Mouse (Mus musculus) heart, adult 2 months (tissue): ENCODE data around the gene Pbx2. TPM values are rescaled to one million over a fixed set of nuclear protein-coding genes. Genes with fewer than 3 reads are reported as not detected.

Source experiments
- DNase-seq, 2 experiments: peaks; one replicate each; pipeline ENCODE4 v3.0.0; 2021
- H3K27ac ChIP-seq: fragments of 200-600 bp; 2 replicates; pipeline ENCODE4 v1.8.1; 2022
- H3K27me3 ChIP-seq: fragments of 200-500 bp; 2 replicates; pipeline ENCODE4 v1.6.1; 2012; ENCODE audit warnings: mild to moderate bottlenecking, low read length, inconsistent platforms, mixed read lengths; ENCODE audit not compliant: control insufficient read depth, insufficient read depth
- H3K36me3 ChIP-seq: fragments of 200-500 bp; 2 replicates; pipeline ENCODE4 v1.6.1; 2012; ENCODE audit warnings: low read length, inconsistent platforms; ENCODE audit not compliant: control insufficient read depth, insufficient read depth
- H3K4me1 ChIP-seq: fragments of 200-500 bp; 2 replicates; pipeline ENCODE4 v1.6.1; 2011; ENCODE audit warnings: low read length; ENCODE audit not compliant: control insufficient read depth, insufficient read depth
- H3K4me3 ChIP-seq: fragments of 200-600 bp; 2 replicates; pipeline ENCODE4 v1.8.1; 2022
- H3K79me2 ChIP-seq: fragments of 200-500 bp; replicated peaks from 2 replicates; pipeline ENCODE4 v1.6.1; 2012; ENCODE audit warnings: mild to moderate bottlenecking, inconsistent platforms, low read length, moderate library complexity, mixed read lengths; ENCODE audit not compliant: control insufficient read depth, insufficient read depth
- H3K9ac ChIP-seq: fragments of 200-500 bp; 2 replicates; pipeline ENCODE4 v1.6.1; 2012; ENCODE audit warnings: low read depth, mild to moderate bottlenecking, control low read depth, inconsistent platforms, low read length, mixed read lengths
- CTCF ChIP-seq: fragments of 200-600 bp; IDR thresholded peaks from 2 replicates; pipeline ENCODE4 v1.8.1; 2022; ENCODE audit warnings: antibody characterized with exemption, mild to moderate bottlenecking, moderate library complexity
- EP300 ChIP-seq: fragments of 200-500 bp; IDR thresholded peaks from 2 replicates; pipeline ENCODE4 v1.6.1; 2011; ENCODE audit warnings: low read depth, low read length, control low read depth; ENCODE audit not compliant: insufficient read depth
- POLR2A ChIP-seq: fragments of 200-500 bp; IDR thresholded peaks from 2 replicates; pipeline ENCODE4 v1.6.1; 2011; ENCODE audit warnings: mild to moderate bottlenecking, low read depth, low read length, control low read depth; ENCODE audit not compliant: insufficient read depth
- WGBS: fragments of 180-500 bp; shearing (Covaris S2); methylation state at CpG from one replicate; pipeline ENCODE4 v1.1.7; 2018; 5-methylcytosine and 5-hydroxymethylcytosine counted together
- intact Hi-C: fragments of 180-260 bp; cut with DNase I; formaldehyde crosslinking; loops from one replicate; pipeline ENCODE4 v1.15.1; 2025
- polyA plus RNA-seq: library from polyadenylated mRNA; depleted of rRNA; stranded (reverse); fragments of >200 nt; gene quantifications from 2 replicates; pipeline ENCODE4 v1.2.3, GENCODE M21; 2012
- total RNA-seq, 2 experiments: library from RNA; stranded (reverse); gene quantifications; 2 replicates each; pipeline ENCODE4 v1.2.3; 2021

Pbx2 gene
- total and polyA plus RNA-seq, 3 experiments = 16.1 to 22.1 (median 18.4) TPM

GRCm38 (mm10) chr17:34561200-34561599 lies 29.9 kb upstream of the Pbx2 start:
- TF ChIP-seq POLR2A (no peak), CTCF (no peak), EP300 (no peak)
- intact Hi-C loops = no loop called here
- Histone ChIP-seq H3K79me2 (no peaks in the 10 kb centered on the region), H3K4me1 (peaks cover 5% of the 10 kb centered on the region), H3K36me3 (no peaks in the 10 kb centered on the region), H3K9ac (no peak overlapping the region), H3K4me3 (no peak overlapping the region), H3K27me3 (no peaks in the 10 kb centered on the region), H3K27ac (peak overlapping the region; percentile 58)
- no peak for DNase-seq
- WGBS = 34% methylated on average over 8 of the region's 8 CpGs

- H3K9ac ChIP-seq = no peak overlapping the region
- TF ChIP-seq EP300 (no peak), POLR2A (no peak), CTCF (no peak)
- H3K4me1 ChIP-seq = peaks cover 3% of the 10 kb centered on the region
- H3K36me3 ChIP-seq = no peaks in the 10 kb centered on the region
- no peak overlapping the region for H3K4me3 ChIP-seq
- no peaks in the 10 kb centered on the region for H3K79me2 ChIP-seq
- WGBS = 60% methylated on average over 3 of the region's 3 CpGs
- DNase-seq = no peak
- intact Hi-C loops = no loop called here
- H3K27ac ChIP-seq = 0 out of 2 replicates have a peak overlapping the region, but pooled peaks have one; percentile 97
- H3K27me3 ChIP-seq = no peaks in the 10 kb centered on the region
Observed at GRCm38 (mm10) chr17:34562595-34562994, 28.5 kb upstream of the Pbx2 start.

- Histone ChIP-seq H3K36me3 (no peaks in the 10 kb centered on the region), H3K9ac (no peak overlapping the region), H3K4me3 (no peak overlapping the region), H3K79me2 (no peaks in the 10 kb centered on the region), H3K4me1 (peaks cover 3% of the 10 kb centered on the region), H3K27me3 (no peaks in the 10 kb centered on the region), H3K27ac (peak overlapping the region; percentile 97)
- 56% methylated on average over 11 of the region's 11 CpGs for WGBS
- DNase-seq = no peak
- TF ChIP-seq EP300 = no peak
- TF ChIP-seq POLR2A = no peak
- intact Hi-C loops = no loop called here
Observed at GRCm38 (mm10) chr17:34563354-34563753, 27.7 kb upstream of the Pbx2 start.

- peak within 1 kb of the TSS; percentile 71 for H3K9ac ChIP-seq
- H3K36me3 ChIP-seq = no peaks in the 10 kb centered on the region
- TF ChIP-seq EP300 (peak; percentile 95), POLR2A (peak; percentile 91), CTCF (peak; percentile 24; the same call in 1 of the 2 replicates)
- DNase-seq = peak; percentile 73 to 79
- peak within 1 kb of the TSS; percentile 60 for H3K4me3 ChIP-seq
- intact Hi-C loops = loop anchor here (2.0 kb wide), 1 partner anchor 63 kb away; no protein-coding TSS in a partner anchor
- peak within 1 kb of the TSS; percentile 97 for H3K27ac ChIP-seq
- H3K27me3 ChIP-seq = no peaks in the 10 kb centered on the region
- H3K4me1 ChIP-seq = peaks cover 3% of the 10 kb centered on the region
- H3K79me2 ChIP-seq = no peaks in the 10 kb centered on the region
- WGBS = 15% methylated on average over 6 of the region's 6 CpGs
Observed at GRCm38 (mm10) chr17:34564003-34564421, 27.1 kb upstream of the Pbx2 start, which contains the start of gene Notch4. Gene Notch4 (plus strand): TSS chr17:34564268.

GRCm38 (mm10) chr17:34564796-34565195 lies 26.3 kb upstream of the Pbx2 start:
- peaks cover 3% of the 10 kb centered on the region for H3K4me1 ChIP-seq
- intact Hi-C loops = loop anchor here (1.0 to 2.0 kb wide), 2 partner anchors 39 to 62 kb away; partner anchors contain the start of gene Rnf5
- WGBS = 24% methylated on average over 3 of the region's 3 CpGs
- DNase-seq = peak; percentile 64 to 80
- H3K27ac ChIP-seq = peak overlapping the region; percentile 97
- H3K36me3 ChIP-seq = no peaks in the 10 kb centered on the region
- H3K4me3 ChIP-seq = peak overlapping the region; percentile 60
- peak; percentile 93 for TF ChIP-seq EP300
- TF ChIP-seq POLR2A = peak; percentile 92
- TF ChIP-seq CTCF = no peak
- H3K9ac ChIP-seq = peak overlapping the region; percentile 71
- H3K79me2 ChIP-seq = no peaks in the 10 kb centered on the region
- no peaks in the 10 kb centered on the region for H3K27me3 ChIP-seq

- TF ChIP-seq POLR2A = no peak
- TF ChIP-seq EP300 = no peak
- TF ChIP-seq CTCF = no peak
- Histone ChIP-seq H3K9ac (no peak overlapping the region), H3K4me3 (no peak overlapping the region), H3K4me1 (peaks cover 1% of the 10 kb centered on the region), H3K27ac (no peak overlapping the region), H3K79me2 (no peaks in the 10 kb centered on the region), H3K27me3 (no peaks in the 10 kb centered on the region), H3K36me3 (no peaks in the 10 kb centered on the region)
- DNase-seq = no peak
- 69% methylated on average over 9 of the region's 9 CpGs for WGBS
- intact Hi-C loops = loop anchor here (2.0 kb wide), 1 partner anchor 13 kb away; no protein-coding TSS in a partner anchor
Observed at GRCm38 (mm10) chr17:34567311-34567710, 23.8 kb upstream of the Pbx2 start.
